ENCODE assay signal across 28 mouse cellular contexts in genomic region chr12:29691566-29691965, GRCm38 (mm10).
DNase-seq lines count a peak whose midpoint lies in the region; ATAC-seq and TF ChIP-seq lines count a peak whose summit lies in the region.
"Had no signal": no experiment of that assay in that cellular context is flagged by ENCODE, and none has a peak within 500 bp of the region (broad histone marks: within the 10 kb centered on the region; RNA-seq: fewer than 3 reads in every experiment).

No protein-coding gene starts in this region.

- H3K27ac ChIP-seq in layer of hippocampus, adult 2 months, result peak overlapping the region; percentile 49; the same call in 1 of the 2 replicates
- H3K27ac ChIP-seq in hindbrain, embryonic 16.5 days (ENCODE audit: low read depth, low read length), result peak overlapping the region; percentile 40
- H3K27ac ChIP-seq: embryonic facial prominence, embryonic 12.5 days; forebrain, embryonic 10.5 days; forebrain, embryonic 15.5 days; gastrocnemius, adult 2 months; heart, adult 2 months; kidney, postnatal 0 days; liver, embryonic 14.5 days; macrophage had no signal

- H3K9me3 ChIP-seq in hindbrain, embryonic 16.5 days (ENCODE audit: control insufficient read depth, low read length), result no peaks in the 10 kb centered on the region
- H3K9me3 ChIP-seq: embryonic facial prominence, embryonic 12.5 days; forebrain, embryonic 10.5 days; forebrain, embryonic 15.5 days had no signal

- DNase-seq in adrenal gland, postnatal 14 days, result peak; percentile 31
- no peak for DNase-seq in adrenal gland, adult 18-20 months (ENCODE audit: low spot score in 2 of 2)
- no peak for DNase-seq in layer of hippocampus, adult 2 months (ENCODE audit: low spot score in 2 of 2)
- no peak for DNase-seq in layer of hippocampus, adult 9-10 months (ENCODE audit: low spot score)
- DNase-seq in adrenal gland, postnatal 36 days, result peak; percentile 38 to 45
- no peak for DNase-seq in gastrocnemius, postnatal 10 days
- no peak for DNase-seq in thymus, postnatal 25 days
- DNase-seq: cerebellum, adult 8-10 months; cerebellum, postnatal 25 days; gastrocnemius, adult 2 months; heart, adult 2 months; heart, postnatal 14 days; kidney, adult 8-10 months; kidney, postnatal 4 days; layer of hippocampus, adult 9-11 months; liver; lung, adult 2 months; lung, postnatal 10 days; thymus, adult 2 months had no signal

- H3K4me3 ChIP-seq in layer of hippocampus, adult 2 months, result no peak overlapping the region
- no peak overlapping the region for H3K4me3 ChIP-seq in hindbrain, embryonic 16.5 days (ENCODE audit: low read length)
- H3K4me3 ChIP-seq: embryonic facial prominence, embryonic 12.5 days; forebrain, embryonic 10.5 days; forebrain, embryonic 15.5 days; gastrocnemius, adult 2 months; heart, adult 2 months had no signal

- H3K4me1 ChIP-seq in hindbrain, embryonic 16.5 days (ENCODE audit: control insufficient read depth, insufficient read depth, low read depth, low read length), result peaks cover 23% of the 10 kb centered on the region
- H3K4me1 ChIP-seq: embryonic facial prominence, embryonic 12.5 days had no signal

- TF ChIP-seq CTCF in layer of hippocampus, adult 2 months (conservative IDR thresholded peaks at IDR 0.05), result no peak

- H3K36me3 ChIP-seq in hindbrain, embryonic 16.5 days (ENCODE audit: control insufficient read depth, insufficient read depth, low read length), result no peaks in the 10 kb centered on the region
- H3K36me3 ChIP-seq: embryonic facial prominence, embryonic 12.5 days; forebrain, embryonic 10.5 days; forebrain, embryonic 15.5 days had no signal

- no peak overlapping the region for H3K9ac ChIP-seq in hindbrain, embryonic 16.5 days (ENCODE audit: low read depth, low read length)
- H3K9ac ChIP-seq: embryonic facial prominence, embryonic 12.5 days; forebrain, embryonic 15.5 days; liver, embryonic 14.5 days had no signal

- H3K27me3 ChIP-seq in hindbrain, embryonic 16.5 days (replicated peaks; ENCODE audit: control insufficient read depth, insufficient read depth, low read length), result no peaks in the 10 kb centered on the region
- H3K27me3 ChIP-seq: embryonic facial prominence, embryonic 12.5 days; forebrain, embryonic 15.5 days had no signal

- H3K4me2 ChIP-seq in hindbrain, embryonic 16.5 days (ENCODE audit: low read length), result no peak overlapping the region
- H3K4me2 ChIP-seq: embryonic facial prominence, embryonic 12.5 days; forebrain, embryonic 15.5 days had no signal

- 80% methylated on average over 5 of the region's 5 CpGs for WGBS in hindbrain, embryonic 16.5 days

- ATAC-seq in hindbrain, embryonic 16.5 days, result no peak
- ATAC-seq: CD4-positive, CD25-positive, alpha-beta regulatory T cell, adult 4 months; forebrain, embryonic 15.5 days; intestine, embryonic 16.5 days had no signal

Comparison
In these comparisons a context has a peak if more than half of its experiments do, and no peak if none do; other contexts are left out.
1. DNase-seq: peak in adrenal gland, postnatal 14 days (single experiment) and adrenal gland, postnatal 36 days (2 of 2); none in adrenal gland, adult 18-20 months (0 of 2), layer of hippocampus, adult 2 months (0 of 2), layer of hippocampus, adult 9-10 months (single experiment), gastrocnemius, postnatal 10 days (single experiment) and thymus, postnatal 25 days (single experiment).